Comparison of ENCODE assay signal across 14 mouse cellular contexts in the genomic region with DNA sequence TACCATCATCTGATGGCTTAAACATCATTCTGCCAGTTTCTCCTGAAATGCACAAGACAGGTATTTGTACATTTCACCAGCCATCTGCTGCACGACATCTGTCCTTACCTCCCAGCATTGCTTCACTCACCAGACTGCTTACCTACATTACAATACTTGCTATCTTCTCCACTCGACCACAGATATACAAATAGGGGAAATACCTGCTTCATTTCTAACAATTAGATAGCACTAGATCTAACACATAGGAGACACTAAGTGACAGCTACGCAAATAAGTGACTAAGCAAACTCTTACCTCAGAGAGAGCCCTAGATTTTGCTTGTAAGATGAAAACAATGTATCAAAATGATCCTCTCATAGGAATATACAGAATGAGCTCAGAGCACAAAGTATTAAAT. TPM values are rescaled to one million over a fixed set of nuclear protein-coding genes. Genes with fewer than 3 reads are reported as not detected.
"Had no signal": no experiment of that assay in that cellular context is flagged by ENCODE, and none has a peak within 500 bp of the region (broad histone marks: within the 10 kb centered on the region; RNA-seq: fewer than 3 reads in every experiment).

No protein-coding gene starts in this region.

- ATAC-seq: lung, postnatal 0 days; midbrain, embryonic 13.5 days; midbrain, embryonic 16.5 days had no signal

- H3K27ac ChIP-seq: limb, embryonic 10.5 days; limb, embryonic 13.5 days; liver, embryonic 13.5 days; macrophage; midbrain, embryonic 13.5 days had no signal

- H3K4me2 ChIP-seq: limb, embryonic 13.5 days; liver, embryonic 13.5 days; lung, embryonic 14.5 days; midbrain, embryonic 13.5 days had no signal

- H3K27me3 ChIP-seq: limb, embryonic 13.5 days; liver, embryonic 13.5 days; midbrain, embryonic 13.5 days had no signal

- DNase-seq: kidney, adult 9 months; kidney, postnatal 14 days; kidney, postnatal 4 days; liver; liver, embryonic 13.5 days; lung, embryonic 14.5 days; thymus, adult 18-20 months; thymus, postnatal 36 days had no signal

- H3K4me1 ChIP-seq: limb, embryonic 10.5 days; midbrain, embryonic 13.5 days had no signal

- H3K4me3 ChIP-seq: limb, embryonic 10.5 days; limb, embryonic 13.5 days; liver, embryonic 13.5 days; midbrain, embryonic 13.5 days had no signal

- H3K9me3 ChIP-seq: limb, embryonic 10.5 days; limb, embryonic 13.5 days; liver, embryonic 13.5 days; midbrain, embryonic 13.5 days had no signal

- H3K9ac ChIP-seq: limb, embryonic 13.5 days; liver, embryonic 13.5 days; lung, embryonic 14.5 days; midbrain, embryonic 13.5 days had no signal

RNA-seq across cellular contexts. Expression of a gene that starts 16.2 kb away (rescaled TPM):
- polyA plus RNA-seq: macrophage had no signal
